Mouse (Mus musculus) hindbrain, embryonic 10.5 days (tissue): Measurements from ENCODE around the gene 2300009A05Rik. TPM values are rescaled to one million over a fixed set of nuclear protein-coding genes. Genes with fewer than 3 reads are reported as not detected.

Source experiments
- DNase-seq: peaks from one replicate; pipeline ENCODE4 v3.0.0-alpha.2; 2017; ENCODE audit warnings: low spot score
- H3K27ac ChIP-seq: fragments of 300-500 bp; sonication (generic); 2 replicates; pipeline ENCODE4 v1.5.1; 2016; ENCODE audit warnings: mild to moderate bottlenecking, moderate library complexity
- H3K27me3 ChIP-seq: fragments of 300-500 bp; sonication (generic); 2 replicates; pipeline ENCODE4 v1.6.1; 2016; ENCODE audit warnings: mild to moderate bottlenecking; ENCODE audit not compliant: poor library complexity, insufficient read depth, severe bottlenecking
- H3K36me3 ChIP-seq: fragments of 300-500 bp; sonication (generic); 2 replicates; pipeline ENCODE4 v1.6.1; 2016; ENCODE audit warnings: mild to moderate bottlenecking, moderate library complexity
- H3K4me1 ChIP-seq: fragments of 300-500 bp; sonication (generic); replicated peaks from 2 replicates; pipeline ENCODE4 v1.6.1; 2016; ENCODE audit warnings: mild to moderate bottlenecking
- H3K4me3 ChIP-seq: fragments of 300-500 bp; sonication (generic); 2 replicates; pipeline ENCODE4 v1.5.1; 2016; ENCODE audit warnings: mild to moderate bottlenecking, moderate library complexity
- H3K9me3 ChIP-seq: fragments of 300-500 bp; sonication (generic); 2 replicates; pipeline ENCODE4 v1.6.1; 2016; ENCODE audit warnings: mild to moderate bottlenecking, moderate library complexity
- WGBS: fragments of 180-500 bp; shearing (Covaris S2); methylation state at CpG from one replicate; pipeline ENCODE4 v1.1.7; 2016; 5-methylcytosine and 5-hydroxymethylcytosine counted together
- polyA plus RNA-seq: library from polyadenylated mRNA; unstranded; fragments of >200 nt; fragmentation: Nextera tagmentation; extraction: Ambion mirVana; gene quantifications from 2 replicates; pipeline ENCODE4 v1.2.1, GENCODE M21; 2016

2300009A05Rik gene
- polyA plus RNA-seq, 1 experiment from 2014 or later, result 44.7 TPM

DNA sequence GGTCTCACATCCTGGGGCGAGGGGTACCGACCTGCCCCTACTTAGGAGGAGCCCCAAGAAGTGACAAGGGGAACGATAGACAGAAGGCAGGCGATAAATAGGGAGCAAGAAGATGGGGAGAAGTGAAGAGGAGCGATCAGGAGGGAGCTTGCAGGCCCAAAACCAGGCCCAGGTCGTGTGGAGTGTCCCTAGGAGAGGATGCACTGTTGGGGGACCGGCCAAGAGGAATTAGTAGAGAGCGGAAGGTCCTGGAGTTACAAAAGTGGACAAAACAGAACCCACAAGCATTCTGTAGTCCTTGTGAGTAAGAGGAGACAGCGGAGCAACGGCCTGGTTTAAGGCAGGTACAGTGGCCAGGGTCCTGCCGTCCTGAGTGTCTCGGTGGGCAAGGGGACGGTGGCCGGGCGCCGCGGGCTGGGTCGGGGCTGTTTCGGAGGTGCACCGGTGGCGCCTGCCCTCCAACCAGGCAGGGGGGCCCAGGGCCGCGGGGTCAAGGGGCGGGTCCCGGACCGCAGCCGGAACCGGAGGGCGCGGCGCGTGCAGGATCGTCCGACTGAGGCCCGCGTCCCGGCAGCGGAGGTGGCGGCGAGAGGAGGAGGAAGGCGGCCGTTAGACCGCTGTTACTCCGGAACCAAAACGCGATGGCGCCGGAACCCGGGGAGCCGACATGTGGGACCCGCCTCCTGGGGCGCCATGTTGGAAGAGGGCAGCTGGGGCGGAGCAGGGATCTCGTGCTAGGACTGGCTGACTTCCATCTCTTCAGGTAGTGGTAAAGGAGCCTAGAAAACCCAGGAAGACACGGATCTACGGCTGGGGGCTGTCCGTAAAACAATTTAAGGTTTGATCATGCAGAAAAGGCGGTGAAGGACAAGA lies 21.5 kb downstream of the 2300009A05Rik start, which contains the start of gene Map2k5:
Gene Map2k5, minus strand, starts transcription at position 633 of the 873 bp plus-strand sequence.
- no peaks in the 10 kb centered on the region for H3K9me3 ChIP-seq
- peaks cover 23% of the 10 kb centered on the region for H3K36me3 ChIP-seq
- WGBS, result under 1% methylated on average over 58 of the region's 58 CpGs
- no peaks in the 10 kb centered on the region for H3K27me3 ChIP-seq
- H3K4me3 ChIP-seq, result peak within 1 kb of the TSS; percentile 91
- H3K27ac ChIP-seq, result peak within 1 kb of the TSS; percentile 98
- H3K4me1 ChIP-seq, result peaks cover 32% of the 10 kb centered on the region
- DNase-seq, result peak; percentile 89

DNA sequence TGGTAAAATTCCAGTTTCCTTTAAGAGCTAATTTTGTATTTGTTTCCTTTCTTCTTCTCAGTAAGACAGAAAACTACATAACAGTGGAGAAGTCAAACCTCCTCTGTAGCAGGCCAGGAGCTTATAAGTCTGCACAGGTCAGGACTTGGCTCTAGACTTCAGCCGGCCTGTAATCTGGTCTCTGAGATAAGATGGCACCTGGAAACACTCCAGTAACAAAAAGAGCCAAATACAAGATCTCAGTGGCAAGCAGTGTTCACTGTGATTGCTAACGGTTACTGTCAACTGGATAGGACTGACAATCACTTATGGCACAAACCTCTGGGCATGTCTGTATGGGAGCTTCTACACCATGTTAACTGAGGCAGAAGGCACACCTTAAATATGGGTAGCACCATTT lies 25.7 kb downstream of the 2300009A05Rik start:
- H3K9me3 ChIP-seq, result no peaks in the 10 kb centered on the region
- H3K4me3 ChIP-seq, result no peak overlapping the region
- peaks cover 28% of the 10 kb centered on the region for H3K4me1 ChIP-seq
- no peaks in the 10 kb centered on the region for H3K27me3 ChIP-seq
- DNase-seq, result no peak
- peaks cover 50% of the 10 kb centered on the region for H3K36me3 ChIP-seq
- WGBS, result 90% methylated on average over 2 of the region's 2 CpGs
- no peak overlapping the region for H3K27ac ChIP-seq

DNA sequence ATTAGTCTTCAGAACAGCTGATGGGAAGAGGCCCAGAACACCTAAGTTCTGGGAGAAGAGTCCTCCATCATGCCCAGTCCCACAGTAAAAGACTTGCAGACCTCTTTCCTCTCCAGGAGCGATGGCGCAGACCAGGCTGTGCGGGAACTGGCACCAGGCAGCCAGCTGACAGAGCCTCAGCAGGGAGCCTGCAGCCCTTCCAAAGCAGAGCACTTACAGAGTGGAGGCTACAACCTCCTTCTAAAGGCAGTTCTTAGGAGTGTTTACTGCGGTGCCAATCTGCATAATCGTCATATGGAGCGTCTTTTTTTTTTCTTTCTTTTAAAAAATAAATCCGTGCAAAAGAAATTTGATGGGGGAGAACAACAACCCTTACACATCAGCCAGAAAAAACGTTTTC lies 26.5 kb downstream of the 2300009A05Rik start:
- no peak for DNase-seq
- WGBS, result 53% methylated on average over 8 of the region's 8 CpGs
- Histone ChIP-seq H3K27me3 (no peaks in the 10 kb centered on the region), H3K9me3 (no peaks in the 10 kb centered on the region), H3K27ac (no peak overlapping the region), H3K36me3 (peaks cover 50% of the 10 kb centered on the region), H3K4me1 (peaks cover 26% of the 10 kb centered on the region), H3K4me3 (no peak overlapping the region)

DNA sequence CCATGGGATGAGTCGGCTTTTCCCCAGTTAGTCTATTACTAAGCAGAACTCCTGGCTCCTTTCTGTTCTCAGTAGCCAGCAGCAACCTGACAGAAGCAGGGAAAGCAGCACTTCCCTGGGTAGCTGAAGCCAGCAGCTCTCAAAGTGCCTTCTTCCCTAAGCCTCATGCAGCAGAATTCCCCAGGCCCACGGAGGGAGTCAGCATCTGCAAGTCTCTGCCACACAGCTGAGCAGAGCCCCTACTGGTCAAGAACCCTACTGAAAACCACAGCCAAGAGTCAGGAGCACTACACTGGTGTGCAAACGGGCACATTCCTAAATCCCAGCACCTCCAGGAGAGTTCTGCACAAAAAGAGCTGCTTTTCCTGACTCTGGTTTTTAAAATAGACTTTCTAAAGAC lies 38.6 kb downstream of the 2300009A05Rik start:
- H3K27me3 ChIP-seq, result no peaks in the 10 kb centered on the region
- 0 out of 2 replicates have a peak, but pooled peaks cover 4% of the 10 kb centered on the region for H3K4me1 ChIP-seq
- no peak overlapping the region for H3K4me3 ChIP-seq
- WGBS, result 51% methylated on average over 3 of the region's 3 CpGs
- H3K27ac ChIP-seq, result no peak overlapping the region
- H3K36me3 ChIP-seq, result peaks cover 21% of the 10 kb centered on the region
- DNase-seq, result no peak
- H3K9me3 ChIP-seq, result no peaks in the 10 kb centered on the region

DNA sequence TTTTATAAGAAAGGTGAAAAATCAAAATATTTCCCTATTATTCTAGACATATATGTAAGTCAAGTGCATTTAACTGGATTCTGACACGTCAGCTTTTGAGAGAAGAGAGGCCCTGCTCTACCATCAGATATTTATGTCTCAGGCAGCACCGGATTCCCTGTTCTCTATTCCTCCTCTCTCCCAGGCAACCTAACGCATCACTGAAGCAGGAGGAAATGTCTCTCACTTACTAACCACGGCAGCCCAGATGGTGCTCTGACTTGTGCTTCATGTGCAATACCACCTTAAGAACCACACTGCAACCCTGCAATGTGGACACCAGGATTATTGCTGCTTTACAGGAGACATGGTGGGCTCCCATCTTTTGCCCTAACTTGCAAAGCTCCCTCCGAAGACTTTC lies 40.0 kb downstream of the 2300009A05Rik start:
- peaks cover 21% of the 10 kb centered on the region for H3K36me3 ChIP-seq

DNA sequence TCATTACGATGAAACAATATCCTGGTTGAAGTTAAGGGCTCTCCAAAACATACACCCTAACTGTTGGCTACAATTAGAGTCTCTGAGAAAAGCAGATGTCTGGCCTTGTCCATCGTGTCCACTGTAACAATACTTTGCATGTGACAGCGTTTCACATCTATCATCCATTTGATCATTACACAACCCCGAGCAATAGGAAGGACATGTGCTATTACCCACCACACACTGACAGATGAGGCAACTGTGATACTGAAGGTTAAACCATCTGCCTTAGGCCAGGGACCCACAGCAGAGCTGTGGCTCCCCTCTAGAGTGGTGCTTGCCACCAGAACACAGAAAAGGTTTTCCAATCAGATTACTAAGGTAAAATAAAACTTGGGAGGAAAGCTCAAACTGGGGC lies 42.3 kb downstream of the 2300009A05Rik start:
- no peaks in the 10 kb centered on the region for H3K27me3 ChIP-seq
- WGBS, result 92% methylated on average over 4 of the region's 4 CpGs
- DNase-seq, result no peak
- no peak overlapping the region for H3K27ac ChIP-seq
- H3K36me3 ChIP-seq, result peaks cover 15% of the 10 kb centered on the region
- H3K4me3 ChIP-seq, result no peak overlapping the region
- H3K4me1 ChIP-seq, result 0 out of 2 replicates have a peak, but pooled peaks cover 4% of the 10 kb centered on the region
- no peaks in the 10 kb centered on the region for H3K9me3 ChIP-seq

More for the DNA sequence above, 40.0 kb downstream of the 2300009A05Rik start:
- 88% methylated on average over 5 of the region's 5 CpGs for WGBS
- DNase-seq, result no peak
- 0 out of 2 replicates have a peak, but pooled peaks cover 4% of the 10 kb centered on the region for H3K4me1 ChIP-seq
- H3K27ac ChIP-seq, result no peak overlapping the region
- no peak overlapping the region for H3K4me3 ChIP-seq
- H3K9me3 ChIP-seq, result no peaks in the 10 kb centered on the region
- no peaks in the 10 kb centered on the region for H3K27me3 ChIP-seq

DNA sequence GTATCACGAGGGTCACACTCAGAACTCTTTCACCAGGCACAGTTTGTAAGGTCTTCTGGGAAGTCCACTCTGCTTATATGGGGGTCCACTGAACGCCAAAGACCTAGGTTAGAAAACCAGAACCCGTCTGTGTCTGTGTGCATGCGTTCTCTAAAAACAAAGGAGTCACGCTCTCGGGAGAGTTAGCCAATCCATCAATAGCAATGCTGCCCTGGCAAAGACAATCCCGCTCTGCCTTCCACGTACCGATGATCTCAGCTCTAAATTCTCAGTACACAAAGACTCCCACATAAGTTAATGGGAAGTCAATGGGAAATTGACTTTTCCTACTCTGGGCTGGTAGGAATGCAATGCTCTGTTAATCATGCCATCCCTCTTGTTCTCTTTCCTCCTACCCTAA lies 42.8 kb downstream of the 2300009A05Rik start:
- H3K36me3 ChIP-seq, result peaks cover 15% of the 10 kb centered on the region
- 76% methylated on average over 9 of the region's 9 CpGs for WGBS
- no peaks in the 10 kb centered on the region for H3K9me3 ChIP-seq
- 0 out of 2 replicates have a peak, but pooled peaks cover 4% of the 10 kb centered on the region for H3K4me1 ChIP-seq
- H3K27me3 ChIP-seq, result no peaks in the 10 kb centered on the region
- no peak overlapping the region for H3K27ac ChIP-seq
- no peak overlapping the region for H3K4me3 ChIP-seq
- DNase-seq, result no peak

DNA sequence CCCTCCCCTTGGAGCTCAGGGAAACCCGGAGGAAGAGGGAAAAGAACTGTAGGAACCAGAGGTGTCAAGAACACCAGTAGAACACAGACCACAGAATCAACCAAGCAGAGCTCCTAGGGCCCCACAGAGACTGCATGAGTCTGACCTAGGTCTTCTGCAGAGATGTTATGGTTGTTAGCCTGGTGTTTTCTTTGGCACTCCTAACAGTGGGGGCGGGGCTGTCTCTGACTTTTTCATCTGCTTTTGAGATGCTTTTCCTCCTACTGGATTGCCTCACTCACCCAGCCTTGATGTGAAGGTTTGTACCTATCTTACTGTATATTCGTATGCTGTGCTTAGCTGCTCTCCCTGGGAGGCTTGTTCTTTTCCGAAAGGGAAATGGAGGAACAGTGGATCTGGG lies 44.9 kb downstream of the 2300009A05Rik start:
- Histone ChIP-seq H3K27ac (no peak overlapping the region), H3K4me1 (no peaks in the 10 kb centered on the region), H3K9me3 (no peaks in the 10 kb centered on the region), H3K4me3 (no peak overlapping the region), H3K27me3 (no peaks in the 10 kb centered on the region), H3K36me3 (peaks cover 15% of the 10 kb centered on the region)
- 90% methylated on average over 4 of the region's 4 CpGs for whole genome bisulfite sequencing
- no peak for DNase-seq

DNA sequence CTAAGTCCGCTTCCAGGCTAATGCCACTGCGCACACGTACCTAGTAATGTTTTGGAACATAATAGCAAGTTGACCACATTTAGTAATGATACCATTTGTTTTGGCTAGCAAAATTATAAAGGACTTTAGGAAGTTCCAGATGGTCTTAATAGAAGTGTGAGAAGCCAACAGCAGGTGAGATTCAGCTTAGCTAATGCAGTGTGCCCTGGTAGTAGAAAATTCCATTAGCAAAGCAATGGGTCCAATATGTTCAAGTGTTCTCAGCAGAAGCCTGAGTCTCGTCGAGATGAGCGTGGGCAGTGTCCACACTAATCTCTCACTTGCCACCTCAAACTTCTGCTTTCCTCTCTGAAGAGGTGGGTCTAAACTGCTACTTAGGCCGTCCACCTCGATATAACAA lies 49.0 kb downstream of the 2300009A05Rik start:
- WGBS, result 93% methylated on average over 8 of the region's 8 CpGs
- Histone ChIP-seq H3K4me1 (peaks cover 9% of the 10 kb centered on the region; the same call in 1 of the 2 replicates), H3K27me3 (no peaks in the 10 kb centered on the region), H3K9me3 (no peaks in the 10 kb centered on the region), H3K4me3 (no peak overlapping the region), H3K36me3 (0 out of 2 replicates have a peak, but pooled peaks cover 1% of the 10 kb centered on the region), H3K27ac (no peak overlapping the region)
- DNase-seq, result no peak

DNA sequence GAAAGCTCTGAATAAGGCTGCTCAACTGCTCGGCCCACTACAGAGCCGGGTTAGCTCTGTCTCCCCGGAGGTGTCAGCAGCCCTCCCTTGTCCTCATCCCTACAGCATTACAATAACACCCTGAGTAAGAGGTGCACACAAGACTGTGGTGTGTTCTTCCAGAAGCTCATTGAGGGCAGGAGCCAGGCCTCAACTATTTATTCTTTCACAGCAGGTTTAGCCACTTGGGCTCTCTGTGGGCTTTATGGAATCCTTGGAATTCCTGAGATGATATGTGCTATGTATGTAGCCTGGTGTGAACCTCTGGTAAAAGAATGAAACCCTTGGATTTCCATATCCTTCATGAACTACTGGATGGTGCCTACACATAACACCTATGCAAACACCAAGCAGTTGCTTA lies 49.8 kb downstream of the 2300009A05Rik start:
- no peak for DNase-seq
- 82% methylated on average over 3 of the region's 3 CpGs for WGBS

DNA sequence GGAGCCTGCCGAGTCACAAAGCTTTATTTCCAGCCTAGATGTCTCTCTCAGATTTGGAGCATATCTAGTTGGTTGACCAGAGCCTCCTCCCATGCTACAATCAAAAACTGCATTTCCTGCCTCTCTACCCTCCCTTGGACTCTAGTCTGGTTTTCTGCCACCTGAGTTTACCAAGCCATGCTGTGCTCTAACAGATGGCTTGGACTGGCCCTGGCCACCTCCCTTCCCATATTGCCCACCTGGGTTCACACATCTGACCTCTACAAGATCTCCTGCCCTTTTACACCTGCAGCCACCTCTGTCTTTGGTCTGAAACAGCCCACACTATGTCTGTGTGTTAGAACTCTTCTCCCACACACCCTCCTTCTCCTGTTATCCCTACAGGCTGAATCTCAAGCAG lies 50.9 kb downstream of the 2300009A05Rik start:
- Histone ChIP-seq H3K9me3 (no peaks in the 10 kb centered on the region), H3K4me1 (peaks cover 9% of the 10 kb centered on the region; the same call in 1 of the 2 replicates), H3K27me3 (no peaks in the 10 kb centered on the region), H3K4me3 (no peak overlapping the region), H3K27ac (no peak overlapping the region), H3K36me3 (0 out of 2 replicates have a peak, but pooled peaks cover 2% of the 10 kb centered on the region)
- DNase-seq, result no peak
- 87% methylated on average over 1 of the region's 1 CpGs for WGBS

More for the DNA sequence above, 49.8 kb downstream of the 2300009A05Rik start:
- no peaks in the 10 kb centered on the region for H3K9me3 ChIP-seq
- H3K4me3 ChIP-seq, result no peak overlapping the region
- peaks cover 9% of the 10 kb centered on the region; the same call in 1 of the 2 replicates for H3K4me1 ChIP-seq
- no peak overlapping the region for H3K27ac ChIP-seq
- 0 out of 2 replicates have a peak, but pooled peaks cover under 1% of the 10 kb centered on the region for H3K36me3 ChIP-seq
- no peaks in the 10 kb centered on the region for H3K27me3 ChIP-seq

DNA sequence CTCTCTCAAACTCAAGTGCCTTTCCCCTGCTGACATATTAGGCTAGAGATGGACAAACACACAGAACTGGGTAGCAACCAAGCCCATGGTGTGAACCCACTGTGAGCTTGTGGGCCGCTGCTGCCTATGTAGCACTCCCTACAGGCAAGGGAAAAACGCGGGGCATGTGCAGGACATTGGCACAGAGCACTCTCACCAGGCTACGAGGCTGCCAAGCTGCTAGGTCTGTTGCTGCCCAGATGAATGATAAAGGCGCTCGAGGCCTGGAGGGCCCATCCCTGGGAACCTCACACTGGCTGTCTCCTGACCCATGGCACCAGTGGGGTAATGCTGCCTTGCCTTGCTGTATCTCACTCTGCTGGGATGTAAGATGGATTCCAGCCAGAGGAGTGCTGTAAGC lies 53.0 kb downstream of the 2300009A05Rik start:
- DNase-seq, result no peak
- 88% methylated on average over 6 of the region's 6 CpGs for WGBS
- no peak overlapping the region for H3K4me3 ChIP-seq
- no peaks in the 10 kb centered on the region for H3K9me3 ChIP-seq
- H3K27ac ChIP-seq, result no peak overlapping the region
- H3K27me3 ChIP-seq, result no peaks in the 10 kb centered on the region
- 0 out of 2 replicates have a peak, but pooled peaks cover 6% of the 10 kb centered on the region for H3K36me3 ChIP-seq
- H3K4me1 ChIP-seq, result peaks cover 9% of the 10 kb centered on the region; the same call in 1 of the 2 replicates
